Mouse (Mus musculus) heart, embryonic 11.5 days (tissue): ENCODE data around the gene Nrp2. TPM values are rescaled to one million over a fixed set of nuclear protein-coding genes. Genes with fewer than 3 reads are reported as not detected.

Source experiments
- ATAC-seq: fragments of 200-750 bp; cut with Nextera tagmentation; replicated peaks from 2 replicates; pipeline ENCODE4 v1.8.0; 2017; ENCODE audit warnings: moderate library complexity; ENCODE audit not compliant: insufficient number of reproducible peaks, low FRiP score, low TSS enrichment
- H3K27ac ChIP-seq: fragments of 300-500 bp; sonication (generic); 2 replicates; pipeline ENCODE4 v1.5.1; 2014; ENCODE audit warnings: mild to moderate bottlenecking, low read depth, low read length
- H3K27me3 ChIP-seq: fragments of 300-500 bp; sonication (generic); 2 replicates; pipeline ENCODE4 v1.6.1; 2014; ENCODE audit warnings: mild to moderate bottlenecking, low read length, mixed read lengths; ENCODE audit not compliant: control insufficient read depth, insufficient read depth
- H3K36me3 ChIP-seq: fragments of 300-500 bp; sonication (generic); 2 replicates; pipeline ENCODE4 v1.6.1; 2014; ENCODE audit warnings: mild to moderate bottlenecking, low read length, moderate library complexity, mixed read lengths; ENCODE audit not compliant: control insufficient read depth, insufficient read depth
- H3K4me1 ChIP-seq: fragments of 300-500 bp; sonication (generic); 2 replicates; pipeline ENCODE4 v1.6.1; 2014; ENCODE audit warnings: low read length; ENCODE audit not compliant: control insufficient read depth, insufficient read depth
- H3K4me2 ChIP-seq: fragments of 300-500 bp; sonication (generic); 2 replicates; pipeline ENCODE4 v1.6.1; 2014; ENCODE audit warnings: mild to moderate bottlenecking, moderate library complexity
- H3K4me3 ChIP-seq: fragments of 300-500 bp; sonication (generic); 2 replicates; pipeline ENCODE4 v1.5.1; 2014; ENCODE audit warnings: low read depth, low read length
- H3K9ac ChIP-seq: fragments of 300-500 bp; sonication (generic); 2 replicates; pipeline ENCODE4 v1.6.1; 2014; ENCODE audit warnings: mild to moderate bottlenecking, low read depth, low read length, moderate library complexity
- H3K9me3 ChIP-seq: fragments of 300-500 bp; sonication (generic); replicated peaks from 2 replicates; pipeline ENCODE4 v1.6.1; 2016; ENCODE audit warnings: low read length; ENCODE audit not compliant: control insufficient read depth
- WGBS: fragments of 180-500 bp; shearing (Covaris S2); extraction: QIAGEN DNeasy Blood & Tissue Kit; methylation state at CpG from one replicate; pipeline ENCODE4 v1.1.7; 2014; ENCODE audit not compliant: insufficient replicate concordance; 5-methylcytosine and 5-hydroxymethylcytosine counted together
- polyA plus RNA-seq: library from polyadenylated mRNA; unstranded; fragments of >200 nt; fragmentation: Nextera tagmentation; extraction: Ambion mirVana; gene quantifications from 2 replicates; pipeline ENCODE4 v1.2.1, GENCODE M21; 2014

Nrp2 gene
- polyA plus RNA-seq, 1 experiment from 2014 or later = 5.5 TPM

DNA sequence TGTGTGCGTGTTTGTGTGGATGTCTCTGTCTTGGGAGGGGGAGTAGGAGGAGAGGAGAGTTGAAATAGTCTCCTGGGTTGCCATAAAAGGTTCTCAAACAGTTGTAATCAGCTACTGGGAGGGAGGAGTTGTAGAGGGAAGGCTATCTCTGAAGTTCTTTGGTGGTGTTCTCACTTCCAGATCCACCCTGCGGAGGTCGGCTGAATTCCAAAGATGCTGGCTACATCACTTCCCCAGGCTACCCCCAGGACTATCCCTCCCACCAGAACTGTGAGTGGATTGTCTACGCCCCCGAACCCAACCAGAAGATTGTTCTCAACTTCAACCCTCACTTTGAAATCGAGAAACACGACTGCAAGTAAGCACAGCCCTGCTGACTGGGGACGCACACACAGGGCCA is 15.7 kb downstream of the Nrp2 start:
- Histone ChIP-seq H3K4me3 (no peak overlapping the region), H3K27me3 (no peaks in the 10 kb centered on the region), H3K9ac (no peak overlapping the region), H3K36me3 (no peaks in the 10 kb centered on the region), H3K9me3 (no peaks in the 10 kb centered on the region), H3K4me1 (peaks cover 20% of the 10 kb centered on the region), H3K4me2 (no peak overlapping the region), H3K27ac (no peak overlapping the region)
- ATAC-seq = no peak
- WGBS = 47% methylated on average over 8 of the region's 8 CpGs

DNA sequence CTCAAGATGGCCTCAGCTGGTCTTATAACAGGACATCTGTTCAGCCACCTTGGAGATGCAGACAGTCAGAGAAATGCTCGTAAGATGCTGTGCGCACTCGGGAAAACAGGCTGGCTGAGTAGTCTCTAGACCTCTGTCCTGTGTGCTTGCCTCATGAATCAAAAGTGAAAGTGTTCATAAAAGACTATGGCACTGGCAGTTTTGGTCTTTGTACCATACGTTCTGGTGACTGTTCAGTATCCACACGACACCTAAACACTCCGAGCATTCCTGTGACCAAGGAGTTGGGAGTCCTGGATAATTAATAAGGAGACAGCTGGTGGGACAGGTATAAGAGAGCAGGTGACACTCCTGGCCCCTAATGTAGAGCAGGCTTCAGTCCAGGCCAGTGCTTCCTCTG is 16.7 kb downstream of the Nrp2 start:
- Histone ChIP-seq H3K36me3 (no peaks in the 10 kb centered on the region), H3K4me1 (peaks cover 26% of the 10 kb centered on the region), H3K27me3 (no peaks in the 10 kb centered on the region), H3K9me3 (no peaks in the 10 kb centered on the region), H3K27ac (no peak overlapping the region), H3K9ac (no peak overlapping the region), H3K4me3 (no peak overlapping the region), H3K4me2 (no peak overlapping the region)
- ATAC-seq = no peak
- 79% methylated on average over 6 of the region's 6 CpGs for WGBS

DNA sequence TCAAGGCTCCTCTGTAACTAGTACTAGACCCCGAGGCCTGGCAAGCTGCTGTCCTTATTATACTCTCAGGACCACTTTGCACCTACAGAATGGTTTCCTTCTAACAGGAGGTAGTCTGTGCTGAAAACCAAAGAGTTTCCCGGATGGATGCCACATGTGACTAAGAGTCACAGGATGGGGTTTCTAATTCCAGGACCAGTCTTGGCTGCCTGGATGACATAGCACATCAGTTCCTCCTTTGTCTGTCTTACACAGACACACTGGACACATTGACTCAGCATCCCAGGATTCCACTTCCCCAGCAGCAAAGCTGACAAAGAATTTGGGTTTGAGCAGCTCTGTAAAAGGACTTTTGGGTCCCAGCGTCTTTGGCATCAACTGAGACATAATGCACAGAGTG is 17.1 kb downstream of the Nrp2 start:
- Histone ChIP-seq H3K9me3 (no peaks in the 10 kb centered on the region), H3K4me2 (no peak overlapping the region), H3K36me3 (no peaks in the 10 kb centered on the region), H3K27ac (no peak overlapping the region), H3K9ac (no peak overlapping the region), H3K4me3 (no peak overlapping the region), H3K27me3 (no peaks in the 10 kb centered on the region), H3K4me1 (peaks cover 27% of the 10 kb centered on the region)
- no peak for ATAC-seq
- WGBS = 64% methylated on average over 3 of the region's 3 CpGs

DNA sequence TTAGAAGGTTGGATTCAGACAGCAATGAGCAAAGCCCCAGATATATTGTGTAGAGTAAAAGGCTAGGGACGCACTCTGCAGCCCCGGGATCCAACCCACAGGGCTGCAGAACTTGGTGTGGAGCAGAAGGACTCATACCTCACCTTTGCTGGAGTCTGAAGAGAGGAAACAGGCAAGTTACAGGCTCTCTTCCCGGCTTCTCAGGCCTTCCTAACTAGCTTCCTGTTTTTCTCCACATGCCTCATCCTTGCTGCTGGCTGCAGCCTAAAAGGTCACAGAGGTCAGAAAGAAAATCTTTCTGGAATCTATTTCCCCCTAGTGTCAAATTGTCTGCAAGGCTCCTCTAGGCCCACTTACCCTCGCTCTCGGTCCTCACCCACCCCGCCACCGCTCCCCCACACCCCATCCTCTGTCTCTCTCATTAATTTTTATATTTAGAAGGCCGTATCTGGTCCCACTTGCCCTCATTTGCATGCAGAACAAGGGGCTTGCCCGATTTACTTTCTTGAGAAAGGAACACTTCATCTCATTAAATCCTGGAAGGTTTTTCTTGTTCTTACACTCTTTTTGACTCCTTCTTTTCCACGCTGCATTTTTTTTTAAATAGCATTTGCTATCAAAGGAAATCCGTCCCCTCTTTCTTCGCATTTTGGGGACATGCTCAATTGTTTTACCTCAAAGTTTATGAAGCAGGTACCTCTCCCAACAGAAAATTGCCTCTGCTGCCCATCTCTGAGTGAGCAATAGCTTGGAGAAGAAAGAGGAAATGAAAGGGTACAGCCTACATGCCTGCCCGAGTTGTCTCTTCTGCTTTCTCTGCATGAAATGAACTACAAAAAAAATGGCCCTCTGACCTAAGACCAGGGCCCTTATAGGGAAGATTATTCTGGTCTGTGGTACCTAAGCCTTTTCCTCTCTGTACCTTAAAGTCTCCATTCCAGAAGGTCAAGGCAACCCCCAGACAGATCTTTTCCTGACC is 17.9 kb downstream of the Nrp2 start:
- Histone ChIP-seq H3K4me3 (no peak overlapping the region), H3K9ac (no peak overlapping the region), H3K27me3 (no peaks in the 10 kb centered on the region), H3K27ac (no peak overlapping the region), H3K36me3 (no peaks in the 10 kb centered on the region), H3K4me1 (peaks cover 30% of the 10 kb centered on the region), H3K9me3 (no peaks in the 10 kb centered on the region), H3K4me2 (no peak overlapping the region)
- no peak for ATAC-seq
- 64% methylated on average over 13 of the region's 13 CpGs for WGBS

DNA sequence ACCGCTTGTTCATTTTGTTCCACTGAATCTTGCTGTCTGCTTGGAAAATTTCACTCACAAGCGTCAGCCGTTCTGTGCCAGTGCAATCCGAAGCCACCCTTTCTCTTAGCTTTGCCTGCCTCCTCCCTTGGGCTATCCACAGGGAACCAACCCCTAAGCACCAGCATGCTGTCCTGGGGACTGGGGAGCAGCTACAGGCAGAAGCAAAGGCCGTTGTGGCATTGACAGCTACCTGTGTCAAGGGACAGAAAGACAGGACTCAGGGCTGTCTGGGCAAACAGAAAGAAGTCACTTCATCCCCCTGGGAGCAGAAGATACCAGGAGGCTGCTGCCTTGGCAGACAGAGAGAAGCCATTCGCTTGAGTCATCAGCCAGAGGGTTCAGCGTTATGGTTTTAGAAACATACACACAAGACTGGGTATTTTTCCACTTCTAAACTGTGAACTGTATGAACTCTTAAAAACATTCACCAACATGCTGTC is 18.7 kb downstream of the Nrp2 start:
- Histone ChIP-seq H3K4me2 (no peak overlapping the region), H3K9me3 (no peaks in the 10 kb centered on the region), H3K27me3 (no peaks in the 10 kb centered on the region), H3K4me1 (peaks cover 30% of the 10 kb centered on the region), H3K27ac (no peak overlapping the region), H3K36me3 (no peaks in the 10 kb centered on the region), H3K4me3 (no peak overlapping the region), H3K9ac (no peak overlapping the region)
- no peak for ATAC-seq
- 57% methylated on average over 7 of the region's 7 CpGs for WGBS

DNA sequence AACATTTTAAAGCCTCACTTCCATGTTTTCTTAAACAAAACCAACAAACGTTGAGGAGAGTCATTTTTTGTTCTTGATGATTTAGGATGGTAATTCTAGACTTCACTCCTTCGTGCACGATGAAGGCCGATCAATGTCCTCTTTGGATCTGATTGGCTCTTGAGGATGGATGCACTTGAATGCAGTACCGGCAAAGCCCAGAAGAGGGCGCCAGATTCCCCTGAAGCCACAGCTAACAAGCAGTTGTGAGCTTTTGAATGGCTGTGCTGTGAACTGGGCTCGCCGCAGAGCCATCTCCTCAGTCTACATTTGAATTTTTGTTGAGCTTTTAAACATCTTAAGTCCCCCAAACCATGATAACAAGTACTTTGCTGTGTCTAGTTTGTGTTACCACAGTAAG is 19.4 kb downstream of the Nrp2 start:
- Histone ChIP-seq H3K9me3 (no peaks in the 10 kb centered on the region), H3K4me2 (no peak overlapping the region), H3K27me3 (no peaks in the 10 kb centered on the region), H3K36me3 (no peaks in the 10 kb centered on the region), H3K4me3 (no peak overlapping the region), H3K4me1 (peaks cover 29% of the 10 kb centered on the region), H3K27ac (no peak overlapping the region), H3K9ac (no peak overlapping the region)
- no peak for ATAC-seq
- WGBS = 65% methylated on average over 8 of the region's 8 CpGs

DNA sequence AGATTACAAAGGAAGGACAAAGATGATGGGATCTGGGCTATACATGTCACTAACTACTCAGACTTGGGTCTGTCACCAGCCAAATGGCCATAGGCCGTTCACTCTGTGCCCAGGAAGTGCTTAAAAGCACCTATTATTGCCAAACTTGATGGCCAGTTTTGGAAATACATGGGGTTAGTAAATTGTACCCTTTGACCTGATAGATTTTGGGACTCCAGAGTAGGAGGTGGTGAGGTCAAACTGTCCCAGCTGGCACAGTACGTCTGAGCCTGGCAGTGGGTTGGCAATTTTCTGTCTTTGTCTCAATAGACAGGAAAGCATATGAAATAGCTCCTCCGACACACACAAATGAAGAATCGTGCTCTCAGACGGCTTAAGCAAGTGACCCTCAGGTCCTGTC is 20.8 kb downstream of the Nrp2 start:
- no peak overlapping the region for H3K27ac ChIP-seq

DNA sequence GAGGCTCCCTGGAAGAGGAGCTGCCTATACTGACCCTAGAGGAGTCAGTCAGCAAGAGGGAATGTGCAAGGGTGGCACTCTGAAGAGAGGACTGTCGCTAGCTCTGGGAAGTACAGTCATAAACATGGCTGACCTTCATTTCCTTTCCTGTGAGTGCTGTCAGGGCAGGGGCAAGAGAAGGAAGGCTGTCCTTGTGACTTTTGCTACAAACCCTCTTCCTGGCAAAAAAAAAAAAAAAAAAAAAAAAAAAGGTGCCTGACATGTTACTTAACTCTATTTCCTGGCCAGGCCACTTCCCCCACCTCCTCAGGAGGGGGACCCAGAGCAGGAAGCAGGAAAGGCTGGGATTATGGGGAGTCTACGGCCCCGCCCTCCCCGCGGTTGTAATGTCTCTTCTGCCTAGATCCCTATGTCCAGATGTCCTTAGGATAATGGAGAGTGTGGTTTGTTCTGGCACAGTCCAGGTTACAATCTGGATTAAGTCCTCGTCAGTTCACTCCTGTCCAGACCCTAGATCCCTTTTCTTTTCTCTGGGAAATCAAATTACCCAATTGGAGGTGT is 21.5 kb downstream of the Nrp2 start:
- H3K9ac ChIP-seq = no peak overlapping the region
- no peak; the same call in 1 of the 2 replicates for ATAC-seq
- H3K4me1 ChIP-seq = peaks cover 29% of the 10 kb centered on the region
- WGBS = 55% methylated on average over 6 of the region's 6 CpGs
- H3K27ac ChIP-seq = peak overlapping the region; percentile 29; the same call in 1 of the 2 replicates
- H3K9me3 ChIP-seq = no peaks in the 10 kb centered on the region
- no peak overlapping the region for H3K4me2 ChIP-seq
- H3K4me3 ChIP-seq = no peak overlapping the region
- no peaks in the 10 kb centered on the region for H3K36me3 ChIP-seq
- H3K27me3 ChIP-seq = no peaks in the 10 kb centered on the region

More for the DNA sequence above, 20.8 kb downstream of the Nrp2 start:
- Histone ChIP-seq H3K4me1 (peaks cover 27% of the 10 kb centered on the region), H3K9ac (no peak overlapping the region), H3K9me3 (no peaks in the 10 kb centered on the region), H3K27me3 (no peaks in the 10 kb centered on the region), H3K4me2 (no peak overlapping the region), H3K4me3 (no peak overlapping the region), H3K36me3 (no peaks in the 10 kb centered on the region)
- ATAC-seq = no peak
- 74% methylated on average over 5 of the region's 5 CpGs for WGBS
